20 mouse cellular contexts compared by ENCODE assay signal in genomic region chr9:104496220-104496619, GRCm38 (mm10). TPM values are rescaled to one million over a fixed set of nuclear protein-coding genes. Genes with fewer than 3 reads are reported as not detected.
A peak's percentile ranks its signal among the peaks of the same experiment; 100 is the strongest.
DNase-seq lines count a peak whose midpoint lies in the region; ATAC-seq lines count a peak whose summit lies in the region.
"Had no signal": no experiment of that assay in that cellular context is flagged by ENCODE, and none has a peak within 500 bp of the region (broad histone marks: within the 10 kb centered on the region; RNA-seq: fewer than 3 reads in every experiment).

No protein-coding gene starts in this region.

- ATAC-seq in frontal cortex, adult (ENCODE audit: low TSS enrichment) = peak; percentile 69
- ATAC-seq: activated CD4-positive, CD25-positive, alpha-beta regulatory T cell, adult 4 months; forebrain, embryonic 13.5 days; forebrain, embryonic 15.5 days; forebrain, postnatal 0 days; Patski had no signal

- DNase-seq in frontal cortex, postnatal 25 days (ENCODE audit: low spot score in 2 of 2) = no peak
- DNase-seq in right cerebral cortex, adult 18-20 months = peak; percentile 10
- no peak for DNase-seq in right cerebral cortex, postnatal 4 days
- peak; percentile 50 for DNase-seq in brain, adult 2 months (ENCODE audit: low read depth, low spot score)
- DNase-seq in adrenal gland, adult 2 months = no peak
- DNase-seq: adrenal gland, postnatal 10 days; adrenal gland, postnatal 25 days; cerebellum, adult 11-12 months; cerebellum, adult 2 months; cerebellum, adult 9-10 months; cerebellum, postnatal 10 days; cerebellum, postnatal 25 days; forebrain, postnatal 0 days had no signal

RNA-seq across cellular contexts. Expression of gene Cpne4, which starts 50.9 kb away (rescaled TPM):
- total RNA-seq in adrenal gland, adult 2 months (2021) = under 1 TPM in 1 of 2 experiments, not detected in 1; 0.23 TPM
- polyA plus RNA-seq in adrenal gland, adult 2 months (2012; rRNA removed) = not detected in 2 replicates
- total RNA-seq: G1E had no signal
- polyA plus RNA-seq: activated CD4-positive, CD25-positive, alpha-beta regulatory T cell, adult 4 months; C2C12; G1E had no signal

Comparison
In these comparisons a context has a peak if more than half of its experiments do, and no peak if none do; other contexts are left out.
1. DNase-seq: peak in right cerebral cortex, adult 18-20 months (single experiment) and brain, adult 2 months (single experiment); none in frontal cortex, postnatal 25 days (0 of 2), right cerebral cortex, postnatal 4 days (single experiment) and adrenal gland, adult 2 months (single experiment).